Mouse (Mus musculus): ENCODE results near the gene Trim12a.
"Not testable (repeated sequence)": the region's sequence is repeated elsewhere in the genome, so short reads cannot be mapped to it uniquely, and the experiment has no call there.

Trim12a gene

GRCm38 (mm10) chr7:104315369-104316080 is at the start of gene Trim12a:
TSS of gene Trim12a (minus strand) at chr7:104315466.
- not testable (repeated sequence) for DNase-seq (ENCODE audit: extremely low read depth, low read depth, low spot score)

DNA sequence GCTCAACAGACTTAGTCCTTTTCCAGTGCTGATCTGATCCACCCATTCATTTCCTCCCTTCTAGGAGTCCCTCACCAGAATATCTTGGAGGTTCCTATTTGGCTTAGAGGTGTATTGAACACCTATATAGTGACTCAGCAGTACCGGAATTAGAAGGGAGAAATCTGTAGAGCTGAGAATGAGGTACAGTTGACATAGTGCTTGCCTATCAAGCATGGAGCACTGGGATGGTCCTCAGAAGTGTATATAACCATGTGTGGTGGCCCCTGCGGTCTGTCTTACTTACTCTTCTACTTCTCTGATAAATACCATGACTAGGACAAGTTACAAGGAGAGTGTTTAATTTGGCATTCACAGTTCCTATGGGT is 38.3 kb upstream of the Trim12a start:
- DNase-seq (ENCODE audit: extremely low read depth, low read depth, low spot score), result no peak

- peak; percentile 8 for DNase-seq (ENCODE audit: extremely low read depth, low read depth, low spot score)
Observed at GRCm38 (mm10) chr7:104352717-104353599, 37.7 kb upstream of the Trim12a start, which contains the start of gene Trim12c. TSS of gene Trim12c (minus strand) at chr7:104353362.

- not testable (repeated sequence) for DNase-seq (ENCODE audit: extremely low read depth, low read depth, low spot score)
Observed at GRCm38 (mm10) chr7:104348043-104348442, 32.8 kb upstream of the Trim12a start.

GRCm38 (mm10) chr7:104340744-104341143 is 25.5 kb upstream of the Trim12a start:
- not testable (repeated sequence) for DNase-seq (ENCODE audit: extremely low read depth, low read depth, low spot score)

DNA sequence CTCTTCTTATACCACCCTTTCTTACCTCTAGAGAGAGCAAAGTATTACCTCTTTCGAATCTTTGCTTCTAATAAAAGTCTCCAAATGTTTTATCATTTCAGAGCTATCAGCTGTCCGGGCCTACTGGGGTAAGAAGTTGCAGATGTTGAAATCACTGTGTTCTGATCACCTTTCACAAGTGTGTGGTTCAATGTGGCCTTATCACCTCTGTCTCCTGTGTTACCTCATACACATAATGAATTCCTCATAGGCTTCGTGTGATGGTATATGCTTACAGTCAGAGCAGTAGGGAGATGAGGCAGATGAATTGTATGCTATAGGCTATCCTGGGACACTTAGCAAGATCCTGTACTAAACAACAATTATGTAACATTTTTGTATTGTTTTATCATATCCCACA is 20.3 kb upstream of the Trim12a start:
- not testable (repeated sequence) for DNase-seq (ENCODE audit: extremely low read depth, low read depth, low spot score)

DNA sequence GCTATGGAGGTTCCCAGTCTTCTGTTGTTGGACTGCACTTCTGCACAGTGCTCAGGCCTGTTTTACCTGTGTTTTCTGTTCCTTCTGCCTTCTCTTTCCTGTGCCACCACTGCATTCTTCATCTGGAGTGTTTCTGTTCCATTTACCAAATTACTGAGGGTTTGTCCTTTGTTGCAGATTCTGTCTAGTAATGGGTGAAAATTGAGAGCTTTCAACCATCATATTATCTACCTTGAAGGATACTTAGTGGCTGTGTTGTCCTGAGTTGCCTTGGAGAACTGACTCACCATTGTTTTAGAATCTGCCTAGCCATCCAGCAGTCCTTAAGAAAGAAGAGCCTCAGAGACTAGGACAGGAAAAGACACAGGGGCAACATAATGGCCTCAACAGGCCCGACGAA is 13.9 kb upstream of the Trim12a start, which contains the start of gene Trim34b:
TSS of gene Trim34b (plus strand) at position 301 of the 400 bp plus-strand sequence.
- DNase-seq (ENCODE audit: extremely low read depth, low read depth, low spot score), result not testable (repeated sequence)

DNA sequence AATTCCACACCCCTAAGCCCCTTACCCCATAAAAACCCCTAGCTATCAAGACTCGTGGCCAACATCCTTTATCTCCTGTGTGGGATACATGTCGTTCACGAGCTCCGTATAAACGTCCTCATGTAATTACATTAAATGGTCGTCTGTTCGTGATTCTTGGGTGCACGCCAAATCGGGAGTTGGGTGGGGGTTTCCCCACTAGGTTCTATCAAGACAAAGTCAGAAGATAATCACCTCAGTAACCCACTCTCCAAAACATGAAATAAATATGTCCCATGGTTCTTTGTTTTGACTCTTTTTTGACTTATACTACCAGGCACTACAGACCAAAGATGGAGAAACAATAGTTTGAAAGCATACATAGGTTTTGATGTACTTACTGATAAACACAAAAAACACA is 6.8 kb upstream of the Trim12a start:
- no peak for DNase-seq (ENCODE audit: extremely low read depth, low read depth, low spot score)

DNA sequence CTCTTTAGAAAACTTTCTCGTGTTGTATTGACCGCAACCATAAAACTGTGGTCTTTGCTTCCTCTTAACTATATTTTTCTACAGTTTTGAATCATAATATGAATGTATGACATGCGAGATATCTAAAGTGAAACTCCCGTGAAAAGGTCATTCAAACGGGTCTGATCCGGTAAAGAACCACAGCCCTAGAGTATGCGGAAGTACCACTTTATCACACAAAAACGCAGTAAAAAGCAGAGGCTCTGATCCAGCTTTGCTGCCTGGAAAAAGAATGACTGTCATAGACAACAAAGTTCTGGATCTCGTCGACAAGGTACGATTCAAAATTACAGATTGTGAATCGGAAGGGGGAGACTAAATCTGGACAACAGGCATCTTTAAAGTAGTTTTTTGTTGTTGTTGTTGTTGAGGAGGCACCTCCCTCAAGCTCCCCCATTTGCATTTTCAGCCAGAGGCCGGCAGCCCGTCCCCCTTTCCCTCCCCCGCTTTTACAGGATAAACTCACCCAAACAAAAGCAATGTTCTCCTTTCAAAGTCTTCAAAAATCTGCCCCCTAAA is 391 bp downstream of the Trim12a start:
- no peak for DNase-seq (ENCODE audit: extremely low read depth, low read depth, low spot score)

GRCm38 (mm10) chr7:104291638-104292400 is 23.4 kb downstream of the Trim12a start:
- DNase-seq (ENCODE audit: extremely low read depth, low read depth, low spot score), result no peak

DNA sequence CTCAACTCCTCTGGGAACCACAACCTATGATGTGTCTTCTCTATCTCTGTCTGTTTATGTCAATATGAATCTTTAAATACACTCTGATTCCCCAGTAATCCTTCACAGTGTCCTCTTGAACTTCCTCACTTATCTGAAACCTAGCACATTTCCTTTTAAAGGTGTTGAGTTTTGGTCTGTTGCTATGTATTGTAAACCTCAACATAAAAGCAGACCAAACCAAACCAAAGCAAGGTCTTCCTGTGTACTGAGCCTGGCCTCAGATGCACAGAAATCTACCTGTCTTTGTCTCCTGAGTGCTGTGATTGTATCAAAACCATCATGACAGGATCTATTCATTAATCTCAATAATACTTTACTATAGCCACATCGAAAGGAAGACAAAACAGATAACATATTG is 24.6 kb downstream of the Trim12a start:
- DNase-seq (ENCODE audit: extremely low read depth, low read depth, low spot score), result no peak

DNA sequence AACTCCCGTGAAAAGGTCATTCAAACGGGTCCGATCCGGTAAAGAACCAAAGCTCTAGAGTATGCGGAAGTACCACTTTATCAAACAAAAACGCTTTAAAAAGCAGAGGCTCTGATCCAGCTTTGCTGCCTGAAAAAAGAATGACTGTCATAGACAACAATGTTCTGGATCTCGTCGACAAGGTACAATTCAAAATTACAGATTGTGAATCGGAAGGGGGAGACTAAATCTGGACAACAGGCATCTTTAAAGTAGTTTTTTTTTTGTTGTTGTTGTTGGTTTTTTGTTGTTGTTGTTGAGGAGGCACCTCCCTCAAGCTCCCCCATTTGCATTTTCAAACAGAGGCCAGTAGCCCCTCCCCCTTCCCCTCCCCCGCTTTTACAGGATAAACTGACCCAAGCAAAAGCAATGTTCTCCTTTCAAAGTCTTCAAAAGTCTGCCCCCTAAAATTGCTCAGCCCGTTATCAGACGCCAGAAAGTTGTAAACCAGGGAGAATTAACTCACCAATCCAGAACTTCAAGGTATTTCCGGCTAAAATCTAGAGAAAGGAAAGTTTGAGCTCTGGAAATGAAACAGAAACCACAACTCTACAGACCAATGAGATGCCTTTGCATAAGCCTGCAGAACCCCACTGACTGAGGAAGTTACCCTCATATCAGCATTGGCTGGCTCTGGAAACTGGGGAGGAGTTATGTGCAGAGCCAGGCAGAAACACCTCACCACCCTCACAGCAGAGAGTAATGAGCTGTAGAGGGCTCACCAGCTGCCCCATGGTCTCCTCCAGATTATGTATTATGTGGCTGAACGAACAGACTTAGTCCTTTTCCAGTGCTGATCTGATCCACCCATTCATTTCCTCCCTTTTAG is 27.5 kb downstream of the Trim12a start, which contains the start of gene Trim5:
TSS of gene Trim5 (minus strand) at position 519 of the 868 bp plus-strand sequence.
- not testable (repeated sequence) for DNase-seq (ENCODE audit: extremely low read depth, low read depth, low spot score)

DNA sequence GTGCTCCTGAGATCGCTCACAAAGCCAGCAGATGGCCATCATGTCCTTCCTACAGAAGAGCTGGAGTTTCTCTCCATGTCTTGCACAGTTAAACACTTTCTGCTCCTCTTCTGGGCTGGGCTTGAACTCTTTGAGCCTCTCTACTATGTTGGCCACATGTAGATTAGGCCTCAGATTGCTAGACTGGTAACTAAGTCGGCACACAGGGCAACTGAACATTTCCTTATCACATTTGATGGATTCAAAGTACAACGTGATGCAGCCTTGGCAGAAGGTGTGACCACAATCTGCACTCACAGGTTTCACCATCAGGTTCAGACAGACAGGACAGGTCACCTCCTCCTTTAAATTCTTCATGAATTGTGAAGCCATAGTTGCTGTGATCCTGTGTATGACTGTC is 35.9 kb downstream of the Trim12a start:
- not testable (repeated sequence) for DNase-seq (ENCODE audit: extremely low read depth, low read depth, low spot score)

DNA sequence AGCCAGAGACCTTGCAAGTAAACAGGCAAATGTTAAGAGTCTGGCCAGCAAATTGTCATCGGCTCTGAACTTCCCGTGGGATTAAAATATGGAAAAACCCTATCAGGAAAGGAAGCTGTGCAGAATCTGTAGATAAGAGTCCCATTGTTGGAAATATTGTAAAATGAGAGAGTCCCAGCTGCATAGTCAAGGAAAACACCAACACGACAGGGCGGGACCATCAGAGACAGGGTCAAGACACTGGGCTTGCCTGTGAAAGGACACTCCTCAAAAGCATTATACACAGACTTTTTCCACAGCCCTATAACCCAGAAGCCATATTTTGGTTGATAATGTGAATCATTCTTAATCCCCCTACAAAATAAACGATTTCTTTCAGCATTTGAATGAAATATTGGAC is 49.9 kb downstream of the Trim12a start:
- not testable (repeated sequence) for DNase-seq (ENCODE audit: extremely low read depth, low read depth, low spot score)

DNA sequence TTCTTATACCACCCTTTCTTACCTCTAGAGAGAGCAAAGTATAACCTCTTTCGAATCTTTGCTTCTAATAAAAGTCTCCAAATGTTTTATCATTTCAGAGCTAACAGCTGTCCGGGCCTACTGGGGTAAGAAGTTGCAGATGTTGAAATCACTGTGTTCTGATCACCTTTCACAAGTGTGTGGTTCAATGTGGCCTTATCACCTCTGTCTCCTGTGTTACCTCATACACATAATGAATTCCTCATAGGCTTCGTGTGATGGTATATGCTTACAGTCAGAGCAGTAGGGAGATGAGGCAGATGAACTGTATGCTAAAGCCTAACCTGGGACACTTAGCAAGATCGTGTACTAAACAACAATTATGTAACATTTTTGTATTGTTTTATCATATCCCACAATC is 54.9 kb downstream of the Trim12a start:
- not testable (repeated sequence) for DNase-seq (ENCODE audit: extremely low read depth, low read depth, low spot score)

Data from fat pad, adult 2 months (tissue).